Mouse (Mus musculus) cerebellum, adult 2 months (tissue): ENCODE data around the gene C130050O18Rik.

Experiments used
- CTCF ChIP-seq: fragments of 200-500 bp; IDR thresholded peaks from 2 replicates; pipeline ENCODE4 v1.5.1; 2011; ENCODE audit warnings: low read depth, mild to moderate bottlenecking, control low read depth, low read length, moderate library complexity, borderline replicate concordance; ENCODE audit not compliant: insufficient read depth
- POLR2A ChIP-seq: fragments of 200-500 bp; IDR thresholded peaks from 2 replicates; pipeline ENCODE4 v1.6.1; 2011; ENCODE audit warnings: low read length, control low read depth, borderline replicate concordance; ENCODE audit not compliant: insufficient read depth

DNA sequence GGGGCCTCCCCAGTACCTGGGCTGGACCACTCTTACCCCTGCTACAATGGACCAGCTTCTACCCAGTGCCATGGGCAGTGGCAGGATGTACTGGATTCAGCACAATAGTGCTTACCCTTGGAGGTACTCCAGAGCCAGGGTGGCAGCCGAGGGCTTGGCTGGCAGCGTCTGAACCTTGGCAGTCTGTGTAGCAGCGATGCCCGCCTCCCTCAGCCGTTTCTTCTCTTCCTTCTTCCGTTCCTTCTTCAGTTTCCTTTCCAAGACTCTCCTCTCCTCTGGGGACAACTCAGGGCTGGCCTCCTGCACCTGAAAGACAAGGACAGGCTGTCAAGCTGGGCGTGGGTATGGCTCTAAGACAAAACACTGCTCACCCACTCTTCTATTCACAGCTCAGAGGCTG is 41.2 kb upstream of the C130050O18Rik start:
- no peak for TF ChIP-seq POLR2A
- TF ChIP-seq CTCF, result no peak
